Mouse (Mus musculus) heart, embryonic 16.5 days (tissue): ENCODE results near the gene Upp2. TPM values are rescaled to one million over a fixed set of nuclear protein-coding genes. Genes with fewer than 3 reads are reported as not detected.

Experiments
- ATAC-seq: fragments of 200-750 bp; cut with Nextera tagmentation; replicated peaks from 2 replicates; pipeline ENCODE4 v1.8.0; 2017; ENCODE audit warnings: moderate number of reproducible peaks; ENCODE audit not compliant: insufficient read depth, low FRiP score; ENCODE audit errors: extremely low read depth
- H3K27ac ChIP-seq: fragments of 300-500 bp; sonication (generic); 2 replicates; pipeline ENCODE4 v1.5.1; 2014; ENCODE audit warnings: mild to moderate bottlenecking, low read length, control low read depth, moderate library complexity
- H3K27me3 ChIP-seq: fragments of 300-500 bp; sonication (generic); 2 replicates; pipeline ENCODE4 v1.6.1; 2014; ENCODE audit warnings: low read length, mixed read lengths; ENCODE audit not compliant: control insufficient read depth, insufficient read depth
- H3K36me3 ChIP-seq: fragments of 300-500 bp; sonication (generic); 2 replicates; pipeline ENCODE4 v1.6.1; 2014; ENCODE audit not compliant: control insufficient read depth, insufficient read depth
- H3K4me1 ChIP-seq: fragments of 300-500 bp; sonication (generic); 2 replicates; pipeline ENCODE4 v1.6.1; 2014; ENCODE audit warnings: low read length, mixed read lengths; ENCODE audit not compliant: control insufficient read depth, insufficient read depth
- H3K4me2 ChIP-seq: fragments of 300-500 bp; sonication (generic); 2 replicates; pipeline ENCODE4 v1.6.1; 2014; ENCODE audit warnings: low read depth, mild to moderate bottlenecking, control low read depth, low read length
- H3K4me3 ChIP-seq: fragments of 300-500 bp; sonication (generic); 2 replicates; pipeline ENCODE4 v1.5.1; 2014; ENCODE audit warnings: mild to moderate bottlenecking, control low read depth, low read length
- H3K9ac ChIP-seq: fragments of 300-500 bp; sonication (generic); 2 replicates; pipeline ENCODE4 v1.6.1; 2014; ENCODE audit warnings: low read length, control low read depth
- H3K9me3 ChIP-seq: fragments of 300-500 bp; sonication (generic); replicated peaks from 2 replicates; pipeline ENCODE4 v1.6.1; 2016; ENCODE audit warnings: low read length; ENCODE audit not compliant: control insufficient read depth
- WGBS: fragments of 180-500 bp; shearing (Covaris S2); extraction: QIAGEN DNeasy Blood & Tissue Kit; methylation state at CpG from one replicate; pipeline ENCODE4 v1.1.7; 2014; 5-methylcytosine and 5-hydroxymethylcytosine counted together
- polyA plus RNA-seq: library from polyadenylated mRNA; unstranded; fragments of >200 nt; fragmentation: Nextera tagmentation; extraction: Ambion mirVana; gene quantifications from 2 replicates; pipeline ENCODE4 v1.2.1, GENCODE M21; 2015

Gene Upp2
- polyA plus RNA-seq, 1 experiment from 2014 or later = 5.4 TPM

DNA sequence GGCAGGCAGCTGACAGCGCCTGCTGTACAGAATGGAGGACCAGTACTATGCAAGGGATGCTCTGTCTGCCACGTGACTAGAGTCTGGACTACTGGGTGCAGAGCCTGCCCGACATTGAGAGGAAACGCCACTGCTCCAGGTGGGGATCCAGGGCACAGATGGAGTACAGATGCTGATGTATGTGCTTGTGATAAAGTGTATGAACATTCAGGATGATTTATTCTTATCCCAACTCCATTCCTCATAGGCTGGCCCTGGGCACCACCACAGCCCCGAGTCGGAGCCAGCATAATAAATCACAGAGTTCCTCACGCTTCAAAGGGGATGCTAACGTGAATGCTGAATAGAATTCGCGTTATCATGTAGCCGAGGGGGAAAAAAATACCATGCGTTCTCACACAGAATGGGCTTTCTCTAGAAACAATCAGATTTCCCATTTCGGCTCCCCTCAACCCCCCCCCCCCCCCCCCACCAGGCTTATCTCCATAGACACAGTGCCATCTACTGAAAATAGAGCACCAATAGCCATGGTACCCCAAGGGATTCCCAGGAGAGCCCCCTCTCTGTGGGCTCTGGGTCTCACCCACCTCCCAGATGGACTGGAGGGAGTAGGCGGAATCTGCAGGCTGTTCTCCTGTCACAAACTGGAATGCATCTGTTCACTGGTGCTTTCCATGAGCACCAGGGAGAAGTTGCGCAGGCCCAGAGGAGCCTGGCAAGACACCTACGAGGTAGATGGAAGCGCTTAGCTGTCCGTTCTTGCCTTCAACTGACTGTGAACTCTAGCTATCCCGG, 74.9 kb downstream of the Upp2 start:
- WGBS = 72% methylated on average over 19 of the region's 19 CpGs
- no peaks in the 10 kb centered on the region for H3K4me1 ChIP-seq
- H3K36me3 ChIP-seq = no peaks in the 10 kb centered on the region
- H3K9me3 ChIP-seq = no peaks in the 10 kb centered on the region
- H3K9ac ChIP-seq = no peak overlapping the region
- no peaks in the 10 kb centered on the region for H3K27me3 ChIP-seq
- no peak for ATAC-seq
- no peak overlapping the region for H3K27ac ChIP-seq
- no peak overlapping the region for H3K4me2 ChIP-seq
- no peak overlapping the region for H3K4me3 ChIP-seq

- no peaks in the 10 kb centered on the region for H3K36me3 ChIP-seq
- no peaks in the 10 kb centered on the region for H3K9me3 ChIP-seq
- H3K27ac ChIP-seq = no peak overlapping the region
- H3K4me3 ChIP-seq = no peak overlapping the region
- 88% methylated on average over 6 of the region's 6 CpGs for WGBS
- no peak overlapping the region for H3K9ac ChIP-seq
- no peak for ATAC-seq
- no peaks in the 10 kb centered on the region for H3K4me1 ChIP-seq
- H3K27me3 ChIP-seq = no peaks in the 10 kb centered on the region
- no peak overlapping the region for H3K4me2 ChIP-seq
Measured at GRCm38 (mm10) chr2:58645667-58646066, 78.6 kb downstream of the Upp2 start.

DNA sequence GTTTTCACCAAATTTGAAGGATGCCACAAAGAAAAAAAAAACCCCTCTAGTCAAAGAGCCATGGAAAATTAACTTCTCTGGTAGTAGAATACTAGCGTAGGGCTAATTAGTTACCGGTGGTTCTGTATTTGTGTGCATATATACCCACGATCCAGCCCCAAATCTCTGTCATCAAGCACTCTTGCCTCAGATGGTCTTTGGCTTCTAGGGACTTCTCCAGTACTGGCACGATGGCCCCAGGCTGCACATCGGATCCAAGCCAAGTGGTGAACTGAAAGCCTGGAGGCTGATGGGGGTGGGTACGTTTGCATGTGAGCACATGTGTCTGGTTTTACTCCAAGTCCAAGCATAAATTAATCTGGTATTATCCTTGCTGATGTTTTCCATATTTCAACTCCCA, 88.1 kb downstream of the Upp2 start:
- Histone ChIP-seq H3K9ac (no peak overlapping the region), H3K36me3 (no peaks in the 10 kb centered on the region), H3K27me3 (no peaks in the 10 kb centered on the region), H3K4me1 (no peaks in the 10 kb centered on the region), H3K27ac (no peak overlapping the region), H3K9me3 (peaks cover 4% of the 10 kb centered on the region), H3K4me2 (no peak overlapping the region), H3K4me3 (no peak overlapping the region)
- no peak for ATAC-seq
- 83% methylated on average over 6 of the region's 6 CpGs for WGBS

DNA sequence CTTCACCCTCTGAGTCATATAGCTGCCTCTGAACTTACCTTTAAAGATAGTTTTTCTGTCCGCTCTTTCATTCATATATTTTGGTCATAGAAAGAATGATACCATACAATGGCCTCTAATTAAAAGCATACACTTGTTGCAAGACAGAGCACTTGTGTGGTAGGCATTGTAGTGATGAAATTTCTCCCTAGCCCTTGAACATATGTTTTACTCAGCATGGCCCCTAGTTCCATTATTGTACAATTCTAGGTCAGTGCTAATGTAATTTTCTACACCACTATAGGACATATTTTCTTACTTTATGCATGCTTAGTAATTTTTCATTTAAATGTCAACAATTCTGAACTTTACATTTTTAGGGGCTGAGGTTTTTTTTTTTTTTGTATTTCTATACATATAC, 89.9 kb downstream of the Upp2 start:
- no peaks in the 10 kb centered on the region for H3K4me1 ChIP-seq
- no peak overlapping the region for H3K27ac ChIP-seq
- H3K9me3 ChIP-seq = peaks cover 4% of the 10 kb centered on the region
- no peak overlapping the region for H3K4me3 ChIP-seq
- no peak overlapping the region for H3K4me2 ChIP-seq
- no peak for ATAC-seq
- H3K36me3 ChIP-seq = no peaks in the 10 kb centered on the region
- no peak overlapping the region for H3K9ac ChIP-seq
- no peaks in the 10 kb centered on the region for H3K27me3 ChIP-seq
- WGBS = 85% methylated on average over 1 of the region's 1 CpGs

- Histone ChIP-seq H3K27me3 (no peaks in the 10 kb centered on the region), H3K4me1 (no peaks in the 10 kb centered on the region), H3K4me2 (no peak overlapping the region), H3K4me3 (no peak overlapping the region), H3K36me3 (no peaks in the 10 kb centered on the region), H3K27ac (no peak overlapping the region), H3K9ac (no peak overlapping the region), H3K9me3 (peaks cover 4% of the 10 kb centered on the region)
- WGBS = 90% methylated on average over 10 of the region's 10 CpGs
- ATAC-seq = no peak
Measured at GRCm38 (mm10) chr2:58657855-58658254, 90.8 kb downstream of the Upp2 start.

- 62% methylated on average over 13 of the region's 13 CpGs for WGBS
- H3K9ac ChIP-seq = no peak overlapping the region
- H3K27ac ChIP-seq = no peak overlapping the region
- ATAC-seq = no peak
- peaks cover 4% of the 10 kb centered on the region for H3K9me3 ChIP-seq
- H3K36me3 ChIP-seq = no peaks in the 10 kb centered on the region
- no peak overlapping the region for H3K4me3 ChIP-seq
- H3K27me3 ChIP-seq = no peaks in the 10 kb centered on the region
- no peaks in the 10 kb centered on the region for H3K4me1 ChIP-seq
- H3K4me2 ChIP-seq = no peak overlapping the region
Measured at GRCm38 (mm10) chr2:58660591-58660990, 93.5 kb downstream of the Upp2 start.

GRCm38 (mm10) chr2:58661116-58661515, 94.0 kb downstream of the Upp2 start:
- no peak overlapping the region for H3K4me3 ChIP-seq
- ATAC-seq = no peak
- no peaks in the 10 kb centered on the region for H3K27me3 ChIP-seq
- H3K4me2 ChIP-seq = no peak overlapping the region
- no peaks in the 10 kb centered on the region for H3K36me3 ChIP-seq
- H3K9me3 ChIP-seq = peaks cover 4% of the 10 kb centered on the region
- 84% methylated on average over 5 of the region's 5 CpGs for whole genome bisulfite sequencing
- H3K27ac ChIP-seq = no peak overlapping the region
- no peak overlapping the region for H3K9ac ChIP-seq
- H3K4me1 ChIP-seq = no peaks in the 10 kb centered on the region

- peaks cover 5% of the 10 kb centered on the region; the same call in 1 of the 2 replicates for H3K4me1 ChIP-seq
- no peak overlapping the region for H3K4me3 ChIP-seq
- H3K27ac ChIP-seq = no peak overlapping the region
- no peak overlapping the region for H3K9ac ChIP-seq
- peaks cover 3% of the 10 kb centered on the region for H3K9me3 ChIP-seq
- H3K27me3 ChIP-seq = no peaks in the 10 kb centered on the region
- H3K36me3 ChIP-seq = no peaks in the 10 kb centered on the region
- H3K4me2 ChIP-seq = no peak overlapping the region
- ATAC-seq = no peak
- 83% methylated on average over 9 of the region's 9 CpGs for WGBS
Measured at GRCm38 (mm10) chr2:58662661-58663060, 95.6 kb downstream of the Upp2 start.

DNA sequence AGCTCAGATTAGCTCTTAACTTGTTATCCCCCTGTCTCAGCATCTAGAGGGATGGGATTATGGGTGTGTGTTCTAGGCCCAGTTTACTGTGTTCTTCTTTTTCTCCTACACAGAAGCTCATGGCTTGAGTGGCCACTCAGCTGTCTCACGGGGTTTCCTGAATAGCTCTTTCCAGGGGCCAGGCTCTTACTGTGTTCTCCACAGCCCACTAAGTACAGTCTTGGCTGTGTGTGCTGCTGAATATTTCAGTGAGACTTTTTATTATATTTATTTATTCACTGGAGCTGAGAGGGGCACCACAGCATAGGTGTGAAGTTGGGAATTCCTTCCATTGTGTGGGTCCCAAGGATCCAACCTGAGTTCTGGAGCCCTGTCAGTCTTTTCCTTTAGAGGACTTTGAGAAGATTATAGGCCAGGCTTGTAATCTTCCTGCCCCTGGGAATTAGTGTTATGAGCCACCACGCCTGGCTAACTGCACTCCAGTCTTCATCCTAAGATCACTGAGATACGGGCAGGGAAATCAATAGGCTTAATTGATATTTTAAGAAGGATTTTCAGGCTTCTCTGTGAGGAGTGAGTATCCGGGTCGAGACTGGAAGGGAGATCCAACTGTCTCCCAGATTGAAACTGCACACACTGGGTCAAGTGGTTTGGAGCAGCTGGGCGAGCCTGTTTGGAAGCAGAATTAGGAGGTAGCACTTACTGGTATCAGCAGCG, 96.5 kb downstream of the Upp2 start:
- no peak for ATAC-seq
- Histone ChIP-seq H3K9ac (no peak overlapping the region), H3K27me3 (no peaks in the 10 kb centered on the region), H3K4me2 (no peak overlapping the region), H3K36me3 (no peaks in the 10 kb centered on the region), H3K27ac (no peak overlapping the region), H3K4me3 (no peak overlapping the region), H3K4me1 (peaks cover 5% of the 10 kb centered on the region; the same call in 1 of the 2 replicates), H3K9me3 (no peaks in the 10 kb centered on the region)
- 74% methylated on average over 7 of the region's 7 CpGs for WGBS
